Mouse (Mus musculus) liver, postnatal 0 days (tissue): ENCODE results near the gene Ngef. TPM values are rescaled to one million over a fixed set of nuclear protein-coding genes. Genes with fewer than 3 reads are reported as not detected.

Source experiments
- ATAC-seq: fragments of 200-750 bp; cut with Nextera tagmentation; 2 replicates; pipeline ENCODE4 v1.8.0; 2017; ENCODE audit warnings: mild to moderate bottlenecking, moderate library complexity
- DNase-seq: peaks from one replicate; pipeline ENCODE4 v3.0.0-alpha.2; 2016
- H3K27ac ChIP-seq: fragments of 300-500 bp; sonication (generic); 2 replicates; pipeline ENCODE4 v1.5.1; 2014; ENCODE audit warnings: antibody characterized with exemption, moderate library complexity, mild to moderate bottlenecking, low read depth
- H3K27me3 ChIP-seq: fragments of 300-500 bp; sonication (generic); 2 replicates; pipeline ENCODE4 v1.6.1; 2014; ENCODE audit warnings: low read length, control low read depth, mixed read lengths; ENCODE audit not compliant: insufficient read depth
- H3K36me3 ChIP-seq: fragments of 300-500 bp; sonication (generic); replicated peaks from 2 replicates; pipeline ENCODE4 v1.6.1; 2014; ENCODE audit warnings: mild to moderate bottlenecking, control low read depth, low read length, moderate library complexity, mixed read lengths; ENCODE audit not compliant: insufficient read depth
- H3K4me1 ChIP-seq: fragments of 300-500 bp; sonication (generic); 2 replicates; pipeline ENCODE4 v1.6.1; 2014; ENCODE audit warnings: antibody characterized with exemption, mild to moderate bottlenecking, control low read depth; ENCODE audit not compliant: insufficient read depth
- H3K4me2 ChIP-seq: fragments of 300-500 bp; sonication (generic); 2 replicates; pipeline ENCODE4 v1.6.1; 2014; ENCODE audit warnings: low read depth, mild to moderate bottlenecking, low read length, moderate library complexity, mixed read lengths
- H3K4me3 ChIP-seq: fragments of 300-500 bp; sonication (generic); 2 replicates; pipeline ENCODE4 v1.5.1; 2014; ENCODE audit warnings: low read depth, low read length
- H3K9ac ChIP-seq: fragments of 300-500 bp; sonication (generic); replicated peaks from 2 replicates; pipeline ENCODE4 v1.6.1; 2014; ENCODE audit warnings: mild to moderate bottlenecking, moderate library complexity
- H3K9me3 ChIP-seq: fragments of 300-500 bp; sonication (generic); 2 replicates; pipeline ENCODE4 v1.6.1; 2016; ENCODE audit warnings: mild to moderate bottlenecking, control low read depth, low read length, mixed read lengths
- CTCF ChIP-seq: sonication (generic); IDR thresholded peaks from 2 replicates; pipeline ENCODE4 v1.5.1; 2016; ENCODE audit warnings: antibody characterized with exemption, low read depth
- EP300 ChIP-seq: IDR thresholded peaks from 2 replicates; pipeline ENCODE4 v1.6.1; 2016; ENCODE audit warnings: antibody characterized with exemption, low read depth, mild to moderate bottlenecking
- WGBS: fragments of 180-500 bp; shearing (Covaris S2); extraction: QIAGEN DNeasy Blood & Tissue Kit; methylation state at CpG from one replicate; pipeline ENCODE4 v1.1.7; 2014; ENCODE audit not compliant: insufficient replicate concordance; 5-methylcytosine and 5-hydroxymethylcytosine counted together
- polyA plus RNA-seq: library from polyadenylated mRNA; unstranded; fragments of >200 nt; fragmentation: Nextera tagmentation; extraction: Ambion mirVana; gene quantifications from 2 replicates; pipeline ENCODE4 v1.2.1, GENCODE M21; 2015

Ngef gene
- polyA plus RNA-seq, 1 experiment from 2014 or later: 5.6 TPM

GRCm38 (mm10) chr1:87551008-87551407 is 22.7 kb downstream of the Ngef start:
- Histone ChIP-seq H3K27ac (no peak overlapping the region), H3K36me3 (no peaks in the 10 kb centered on the region), H3K4me2 (no peak overlapping the region), H3K9me3 (no peaks in the 10 kb centered on the region), H3K4me3 (no peak overlapping the region), H3K9ac (no peak overlapping the region), H3K27me3 (no peaks in the 10 kb centered on the region), H3K4me1 (peaks cover 6% of the 10 kb centered on the region; the same call in 1 of the 2 replicates)
- no peak for TF ChIP-seq EP300
- TF ChIP-seq CTCF: no peak
- ATAC-seq: no peak
- 84% methylated on average over 3 of the region's 3 CpGs for WGBS
- DNase-seq: no peak

DNA sequence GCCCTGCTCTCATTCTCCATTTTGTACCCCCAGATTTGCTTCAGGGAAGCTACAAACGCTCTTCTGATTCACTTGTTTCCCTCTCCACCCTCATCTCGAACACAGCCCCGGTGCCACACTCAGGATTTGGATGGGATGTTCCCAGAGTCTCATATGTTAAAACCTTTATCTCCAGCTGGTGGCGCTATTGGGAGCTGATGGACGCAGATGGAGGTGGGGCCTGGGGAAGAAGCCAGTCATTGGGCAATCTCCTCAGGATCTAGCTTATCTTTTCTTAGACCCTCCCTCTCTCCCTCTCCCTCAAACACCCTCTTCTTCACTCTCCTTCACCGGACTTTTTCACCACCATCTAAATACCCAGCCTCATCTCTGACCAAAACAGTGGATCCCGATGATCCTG is 32.1 kb downstream of the Ngef start:
- Histone ChIP-seq H3K4me2 (no peak overlapping the region), H3K27me3 (no peaks in the 10 kb centered on the region), H3K27ac (no peak overlapping the region), H3K4me3 (no peak overlapping the region), H3K4me1 (no peaks in the 10 kb centered on the region), H3K9me3 (no peaks in the 10 kb centered on the region), H3K36me3 (no peaks in the 10 kb centered on the region; the same call in 1 of the 2 replicates), H3K9ac (no peak overlapping the region)
- TF ChIP-seq CTCF (peak; percentile 62), EP300 (no peak)
- DNase-seq (peak; percentile 32), ATAC-seq (no peak)
- WGBS: 23% methylated on average over 7 of the region's 7 CpGs

DNA sequence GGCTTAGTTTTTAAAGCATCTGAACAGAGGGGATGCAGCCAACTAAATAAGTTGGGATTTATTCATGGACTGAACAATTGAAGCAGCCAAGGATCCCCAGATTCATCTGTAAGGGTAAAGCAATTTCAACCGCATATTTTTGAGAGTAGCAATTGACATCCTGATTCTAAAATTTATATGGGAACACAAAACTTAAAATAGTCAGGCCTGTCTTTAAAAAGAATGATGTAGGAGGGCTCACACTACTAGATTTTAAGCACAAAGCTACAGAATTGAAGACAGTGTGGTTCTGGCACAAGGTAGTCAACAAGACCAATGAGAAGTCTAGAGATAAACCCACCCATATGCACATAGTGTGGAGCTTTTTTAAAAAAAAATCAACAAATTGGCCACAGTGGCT is 36.7 kb downstream of the Ngef start:
- TF ChIP-seq CTCF (no peak), EP300 (no peak)
- no peak overlapping the region for H3K4me2 ChIP-seq
- no peak for ATAC-seq
- 84% methylated on average over 1 of the region's 1 CpGs for WGBS
- no peaks in the 10 kb centered on the region for H3K4me1 ChIP-seq
- no peak for DNase-seq
- H3K4me3 ChIP-seq: no peak overlapping the region
- H3K9me3 ChIP-seq: no peaks in the 10 kb centered on the region
- H3K36me3 ChIP-seq: no peaks in the 10 kb centered on the region; the same call in 1 of the 2 replicates
- no peaks in the 10 kb centered on the region for H3K27me3 ChIP-seq
- no peak overlapping the region for H3K27ac ChIP-seq
- H3K9ac ChIP-seq: no peak overlapping the region

GRCm38 (mm10) chr1:87534118-87534517 is 39.6 kb downstream of the Ngef start:
- TF ChIP-seq CTCF (no peak), EP300 (no peak)
- no peak overlapping the region for H3K4me3 ChIP-seq
- WGBS: 73% methylated on average over 3 of the region's 3 CpGs
- H3K9ac ChIP-seq: no peak overlapping the region
- ATAC-seq (no peak), DNase-seq (no peak)
- H3K27ac ChIP-seq: no peak overlapping the region
- H3K36me3 ChIP-seq: no peaks in the 10 kb centered on the region
- H3K4me1 ChIP-seq: no peaks in the 10 kb centered on the region
- H3K4me2 ChIP-seq: no peak overlapping the region
- H3K27me3 ChIP-seq: no peaks in the 10 kb centered on the region
- H3K9me3 ChIP-seq: no peaks in the 10 kb centered on the region

GRCm38 (mm10) chr1:87532346-87532745 is 41.3 kb downstream of the Ngef start:
- Histone ChIP-seq H3K4me3 (no peak overlapping the region), H3K4me1 (no peaks in the 10 kb centered on the region), H3K27me3 (no peaks in the 10 kb centered on the region), H3K9me3 (no peaks in the 10 kb centered on the region), H3K36me3 (no peaks in the 10 kb centered on the region), H3K27ac (peak overlapping the region; percentile 51), H3K9ac (no peak overlapping the region), H3K4me2 (no peak overlapping the region)
- TF ChIP-seq CTCF (no peak), EP300 (peak; percentile 35; the same call in 1 of the 2 replicates)
- ATAC-seq (peak; percentile 100), DNase-seq (peak; percentile 34)
- 46% methylated on average over 4 of the region's 4 CpGs for WGBS

DNA sequence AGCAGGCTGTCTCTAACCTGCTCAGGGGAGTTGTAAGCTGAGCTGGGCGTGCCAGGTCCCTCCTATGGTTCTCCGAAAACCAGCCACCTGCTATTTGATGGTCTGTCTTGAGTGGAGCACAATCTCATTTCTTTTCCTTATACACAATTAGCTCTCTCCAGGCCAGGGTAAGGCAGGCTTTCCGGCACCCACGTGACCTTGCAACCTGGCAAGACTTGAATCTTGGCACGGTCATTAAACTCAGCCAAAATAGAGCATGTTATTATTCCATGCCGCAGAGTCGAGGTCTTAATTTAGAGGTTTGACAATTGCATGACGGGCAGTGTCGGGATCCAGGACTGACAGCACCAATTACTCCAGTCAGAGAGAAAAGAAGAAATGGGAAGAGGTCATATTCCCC is 46.5 kb downstream of the Ngef start:
- Histone ChIP-seq H3K4me1 (no peaks in the 10 kb centered on the region), H3K9ac (no peak overlapping the region), H3K27ac (no peak overlapping the region), H3K27me3 (no peaks in the 10 kb centered on the region), H3K36me3 (no peaks in the 10 kb centered on the region), H3K4me3 (no peak overlapping the region), H3K9me3 (no peaks in the 10 kb centered on the region), H3K4me2 (no peak overlapping the region)
- no peak for DNase-seq
- TF ChIP-seq CTCF: no peak
- no peak for TF ChIP-seq EP300
- WGBS: 86% methylated on average over 9 of the region's 9 CpGs
- ATAC-seq: no peak

DNA sequence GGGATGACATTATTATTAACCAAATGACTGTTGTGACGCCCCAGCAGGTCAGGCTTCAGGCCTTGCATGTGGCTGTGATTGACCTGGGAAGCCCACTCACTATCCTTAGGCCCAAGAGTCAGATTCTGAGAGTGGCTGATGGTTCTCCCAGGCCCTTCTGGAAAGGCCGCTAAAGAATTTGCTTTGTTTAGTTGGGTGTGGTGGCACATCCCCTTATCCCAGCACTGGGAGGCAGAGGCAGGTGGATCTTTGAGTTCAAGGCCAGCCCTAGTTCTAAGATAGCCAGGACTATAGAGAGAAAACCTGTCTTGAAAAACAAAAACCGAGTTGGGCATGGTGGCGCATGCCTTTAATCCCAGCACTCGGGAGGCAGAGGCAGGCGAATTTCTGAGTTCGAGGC is 48.6 kb downstream of the Ngef start:
- Histone ChIP-seq H3K9me3 (no peaks in the 10 kb centered on the region), H3K27me3 (no peaks in the 10 kb centered on the region), H3K27ac (no peak overlapping the region), H3K4me2 (no peak overlapping the region), H3K4me1 (no peaks in the 10 kb centered on the region), H3K36me3 (no peaks in the 10 kb centered on the region), H3K4me3 (no peak overlapping the region), H3K9ac (no peak overlapping the region)
- TF ChIP-seq CTCF: no peak
- TF ChIP-seq EP300: no peak
- 80% methylated on average over 7 of the region's 7 CpGs for WGBS
- ATAC-seq (no peak), DNase-seq (no peak)
